Mouse (Mus musculus): ENCODE measurements around the gene Smok2a. TPM values are rescaled to one million over a fixed set of nuclear protein-coding genes. Genes with fewer than 3 reads are reported as not detected.
"Not testable (repeated sequence)": the region's sequence is repeated elsewhere in the genome, so short reads cannot be mapped to it uniquely, and the experiment has no call there.

Smok2a gene
- polyA plus RNA-seq, 1 experiment from 2014 or later: not detected

DNA sequence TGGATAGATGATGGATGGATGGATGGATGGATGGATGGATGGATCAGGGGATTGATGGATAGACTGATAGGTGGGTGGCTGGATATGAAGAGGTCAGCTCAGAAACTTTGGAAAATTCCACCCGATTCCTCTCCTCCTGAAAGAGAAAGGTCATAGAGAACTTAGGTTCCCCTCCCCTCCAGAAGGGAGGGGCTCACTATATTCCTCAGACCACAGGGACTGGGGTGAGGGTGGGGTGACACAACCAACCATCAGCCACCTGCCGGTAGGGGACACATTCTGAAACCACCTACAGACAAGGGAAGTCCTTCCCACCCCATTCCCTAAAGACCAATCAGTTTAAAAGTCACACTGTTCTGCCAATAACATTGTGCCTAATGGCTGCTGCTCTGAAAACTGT lies 14.5 kb upstream of the Smok2a start:
- Histone ChIP-seq H3K4me3 (ENCODE audit: low read depth, low read length) (no peak overlapping the region), H3K9me3 (ENCODE audit: control insufficient read depth) (peaks cover 30% of the 10 kb centered on the region), H3K27ac (ENCODE audit: low read depth, low read length) (no peak overlapping the region), H3K9ac (ENCODE audit: low read depth, low read length) (no peak overlapping the region), H3K27me3 (replicated peaks; ENCODE audit: control insufficient read depth, insufficient read depth, low read length) (no peaks in the 10 kb centered on the region), H3K4me2 (replicated peaks; ENCODE audit: low read depth) (no peak overlapping the region), H3K36me3 (ENCODE audit: control insufficient read depth, insufficient read depth) (no peaks in the 10 kb centered on the region), H3K4me1 (replicated peaks; ENCODE audit: control insufficient read depth, insufficient read depth, low read length) (no peaks in the 10 kb centered on the region)
- WGBS: 85% methylated on average over 2 of the region's 2 CpGs
- ATAC-seq: 0 out of 2 replicates have a peak, but pooled peaks have one; percentile 22
- no peak for TF ChIP-seq CTCF (IDR thresholded peaks at IDR 0.05; ENCODE audit: low read depth)

DNA sequence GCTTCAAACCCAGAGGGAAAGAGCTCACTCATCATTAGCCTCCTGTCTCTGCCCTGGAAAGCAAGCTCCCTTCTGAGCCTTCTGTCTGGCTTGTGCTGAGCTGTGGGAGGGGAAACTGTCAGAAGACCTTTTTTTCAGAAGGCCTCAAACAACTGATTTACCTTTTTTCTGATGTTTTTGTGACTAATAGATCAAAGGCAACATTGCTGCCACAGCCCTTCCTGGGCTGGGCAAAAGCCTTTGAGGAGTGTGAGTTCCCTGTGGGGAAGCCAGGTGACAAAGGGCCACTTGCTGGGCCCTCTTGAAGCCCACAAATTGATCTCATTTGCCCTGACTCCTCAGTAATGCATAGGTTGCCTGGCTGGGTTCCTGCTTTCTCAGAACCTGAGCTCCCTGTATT lies 12.5 kb upstream of the Smok2a start:
- H3K4me1 ChIP-seq (replicated peaks; ENCODE audit: control insufficient read depth, insufficient read depth, low read length); H3K9ac ChIP-seq (ENCODE audit: low read depth, low read length); H3K27me3 ChIP-seq (replicated peaks; ENCODE audit: control insufficient read depth, insufficient read depth, low read length); H3K27ac ChIP-seq (ENCODE audit: low read depth, low read length); H3K4me2 ChIP-seq (replicated peaks; ENCODE audit: low read depth); H3K36me3 ChIP-seq (ENCODE audit: control insufficient read depth, insufficient read depth); ATAC-seq; H3K4me3 ChIP-seq (ENCODE audit: low read depth, low read length): not testable (repeated sequence)
- peaks cover 48% of the 10 kb centered on the region for H3K9me3 ChIP-seq (ENCODE audit: control insufficient read depth)

DNA sequence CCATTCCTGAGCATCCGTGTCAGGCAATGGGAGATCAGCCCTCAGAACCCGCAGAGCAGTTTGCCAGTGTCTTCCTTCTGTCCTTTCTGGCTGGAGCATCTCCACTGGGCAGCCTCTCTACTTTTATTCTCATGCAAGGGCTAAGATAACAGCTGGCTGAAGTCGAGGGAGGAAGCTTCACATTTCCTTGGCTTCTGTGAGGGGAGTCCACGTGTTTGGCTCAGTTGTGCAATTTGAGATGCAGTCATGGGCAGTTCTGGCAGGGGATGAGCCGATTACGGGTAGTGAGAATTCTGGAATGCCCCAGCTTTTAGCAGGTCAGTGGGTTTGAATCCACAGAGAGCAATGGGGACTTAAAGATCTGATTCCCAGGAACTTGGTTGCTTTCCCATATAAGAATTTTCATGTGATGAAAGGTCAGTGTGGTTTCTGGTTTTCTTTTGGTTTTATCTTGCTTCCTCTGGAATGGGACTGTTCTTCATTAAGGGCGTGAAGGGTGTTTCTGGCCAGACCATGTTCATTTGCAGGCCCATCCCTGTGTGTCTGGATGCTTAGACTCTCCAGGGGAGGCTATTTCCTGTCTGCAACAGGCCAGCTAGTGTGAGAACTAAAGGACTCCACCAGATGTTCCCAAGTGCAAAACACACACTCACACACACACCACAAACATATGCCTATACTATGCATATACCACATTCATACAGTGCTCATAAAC lies 8.7 kb upstream of the Smok2a start:
- Histone ChIP-seq H3K4me2 (replicated peaks; ENCODE audit: low read depth) (no peak overlapping the region), H3K27ac (ENCODE audit: low read depth, low read length) (no peak overlapping the region), H3K4me3 (ENCODE audit: low read depth, low read length) (no peak overlapping the region), H3K4me1 (replicated peaks; ENCODE audit: control insufficient read depth, insufficient read depth, low read length) (no peaks in the 10 kb centered on the region), H3K9ac (ENCODE audit: low read depth, low read length) (no peak overlapping the region), H3K36me3 (ENCODE audit: control insufficient read depth, insufficient read depth) (no peaks in the 10 kb centered on the region), H3K27me3 (replicated peaks; ENCODE audit: control insufficient read depth, insufficient read depth, low read length) (no peaks in the 10 kb centered on the region), H3K9me3 (ENCODE audit: control insufficient read depth) (peaks cover 69% of the 10 kb centered on the region)
- TF ChIP-seq CTCF (IDR thresholded peaks at IDR 0.05; ENCODE audit: low read depth): no peak
- ATAC-seq: no peak
- 71% methylated on average over 7 of the region's 7 CpGs for WGBS

DNA sequence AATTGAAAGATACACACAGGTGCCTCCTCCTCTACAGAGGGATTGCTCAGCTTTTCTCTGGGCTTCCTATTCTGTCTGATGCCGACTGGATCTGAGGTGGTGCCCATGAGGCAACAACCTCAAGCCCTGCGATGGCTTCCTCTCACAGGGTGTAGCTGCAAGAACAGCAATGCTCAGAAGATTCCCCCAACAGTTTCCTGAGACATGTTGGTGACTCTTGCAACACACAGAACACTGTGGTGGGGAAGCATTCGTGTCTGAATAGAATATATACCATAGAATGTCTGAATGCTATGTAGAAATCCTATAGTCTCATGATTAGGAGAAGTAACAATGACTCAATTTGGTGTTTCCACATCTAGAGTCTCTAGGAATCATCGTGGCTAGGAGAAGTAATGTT lies 6.8 kb upstream of the Smok2a start:
- 55% methylated on average over 4 of the region's 4 CpGs for WGBS
- Histone ChIP-seq H3K9me3 (ENCODE audit: control insufficient read depth) (peaks cover 79% of the 10 kb centered on the region), H3K9ac (ENCODE audit: low read depth, low read length) (no peak overlapping the region), H3K4me2 (replicated peaks; ENCODE audit: low read depth) (no peak overlapping the region), H3K27ac (ENCODE audit: low read depth, low read length) (no peak overlapping the region), H3K27me3 (replicated peaks; ENCODE audit: control insufficient read depth, insufficient read depth, low read length) (no peaks in the 10 kb centered on the region), H3K4me3 (ENCODE audit: low read depth, low read length) (no peak overlapping the region), H3K36me3 (ENCODE audit: control insufficient read depth, insufficient read depth) (no peaks in the 10 kb centered on the region), H3K4me1 (replicated peaks; ENCODE audit: control insufficient read depth, insufficient read depth, low read length) (no peaks in the 10 kb centered on the region)
- TF ChIP-seq CTCF (IDR thresholded peaks at IDR 0.05; ENCODE audit: low read depth): no peak
- no peak for ATAC-seq

DNA sequence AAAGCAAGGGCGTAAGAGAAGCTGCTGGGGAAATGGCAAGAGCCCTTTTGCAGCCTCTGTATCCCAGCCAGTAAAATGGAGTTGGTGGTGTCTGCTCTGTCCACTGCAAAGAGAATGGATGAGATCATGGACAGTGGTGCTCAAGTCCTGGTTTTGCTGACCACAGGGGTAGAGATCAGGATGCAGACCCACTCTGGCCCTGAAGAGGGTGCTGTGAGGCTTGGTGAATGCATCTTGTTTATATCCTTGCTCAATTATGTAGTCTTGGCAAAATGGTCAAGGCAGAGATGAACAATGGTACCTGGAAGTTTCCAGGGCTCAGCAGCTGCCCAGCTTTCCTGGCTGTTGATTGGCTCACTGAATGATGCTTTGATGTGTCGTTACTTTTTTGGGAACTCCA lies 5.4 kb upstream of the Smok2a start:
- ATAC-seq: no peak
- Histone ChIP-seq H3K9ac (ENCODE audit: low read depth, low read length) (no peak overlapping the region), H3K27me3 (replicated peaks; ENCODE audit: control insufficient read depth, insufficient read depth, low read length) (no peaks in the 10 kb centered on the region), H3K27ac (ENCODE audit: low read depth, low read length) (no peak overlapping the region), H3K4me3 (ENCODE audit: low read depth, low read length) (no peak overlapping the region), H3K36me3 (ENCODE audit: control insufficient read depth, insufficient read depth) (no peaks in the 10 kb centered on the region), H3K9me3 (ENCODE audit: control insufficient read depth) (peaks cover 92% of the 10 kb centered on the region), H3K4me2 (replicated peaks; ENCODE audit: low read depth) (no peak overlapping the region), H3K4me1 (replicated peaks; ENCODE audit: control insufficient read depth, insufficient read depth, low read length) (no peaks in the 10 kb centered on the region)
- TF ChIP-seq CTCF (IDR thresholded peaks at IDR 0.05; ENCODE audit: low read depth): no peak
- 76% methylated on average over 2 of the region's 2 CpGs for WGBS

DNA sequence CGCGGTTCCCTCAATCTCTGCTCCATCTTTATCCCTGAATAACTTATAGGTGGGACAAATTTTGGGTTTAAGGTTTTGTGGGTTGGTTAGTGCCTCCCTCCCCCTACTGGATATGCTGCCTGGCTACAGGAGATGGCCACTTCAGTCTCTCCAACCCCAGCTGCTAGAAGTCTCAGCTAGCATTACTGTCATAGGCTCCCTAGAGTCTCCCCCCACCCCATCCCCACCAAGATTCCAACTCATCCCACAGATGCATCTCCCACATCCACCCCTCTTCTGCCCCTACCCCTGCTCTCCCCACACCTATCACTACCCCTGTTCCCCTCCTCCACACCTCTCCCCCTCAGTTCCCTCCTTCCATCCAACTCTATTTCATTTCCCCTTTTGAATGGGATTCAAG lies 933 bp downstream of the Smok2a start:
- not testable (repeated sequence) for H3K27me3 ChIP-seq (replicated peaks; ENCODE audit: control insufficient read depth, insufficient read depth, low read length); H3K36me3 ChIP-seq (ENCODE audit: control insufficient read depth, insufficient read depth); H3K4me2 ChIP-seq (replicated peaks; ENCODE audit: low read depth); H3K27ac ChIP-seq (ENCODE audit: low read depth, low read length); H3K4me1 ChIP-seq (replicated peaks; ENCODE audit: control insufficient read depth, insufficient read depth, low read length); ATAC-seq; H3K9ac ChIP-seq (ENCODE audit: low read depth, low read length); H3K4me3 ChIP-seq (ENCODE audit: low read depth, low read length)
- H3K9me3 ChIP-seq (ENCODE audit: control insufficient read depth): peaks cover 77% of the 10 kb centered on the region
- WGBS: 87% methylated on average over 2 of the region's 2 CpGs

DNA sequence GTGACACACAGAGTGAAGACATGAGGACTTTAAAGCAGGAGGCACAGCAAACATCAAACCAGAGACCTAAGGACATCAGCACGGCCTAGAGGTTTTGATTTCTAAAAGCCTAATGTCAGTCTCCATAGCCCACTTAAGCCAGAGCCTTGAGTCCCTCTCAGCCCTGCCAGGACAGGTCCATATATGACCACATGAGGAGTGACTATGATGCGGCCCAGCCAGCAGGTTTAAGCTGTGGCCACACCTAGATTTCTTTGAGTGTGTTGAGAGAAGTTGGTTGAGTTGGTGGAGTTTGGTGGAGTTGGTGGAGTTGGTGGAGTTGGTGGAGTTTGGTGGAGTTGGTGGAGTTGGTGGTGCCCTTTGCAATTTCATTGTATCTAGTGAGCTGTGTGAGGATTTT lies 9.0 kb downstream of the Smok2a start, which contains the start of gene Smok2b:
Gene Smok2b (plus strand): TSS at position 301 of the 400 bp plus-strand sequence.
- not testable (repeated sequence) for H3K4me2 ChIP-seq (replicated peaks; ENCODE audit: low read depth); H3K4me1 ChIP-seq (replicated peaks; ENCODE audit: control insufficient read depth, insufficient read depth, low read length); H3K9ac ChIP-seq (ENCODE audit: low read depth, low read length); H3K27ac ChIP-seq (ENCODE audit: low read depth, low read length); H3K4me3 ChIP-seq (ENCODE audit: low read depth, low read length); H3K27me3 ChIP-seq (replicated peaks; ENCODE audit: control insufficient read depth, insufficient read depth, low read length); ATAC-seq; H3K36me3 ChIP-seq (ENCODE audit: control insufficient read depth, insufficient read depth)
- WGBS: 75% methylated on average over 2 of the region's 2 CpGs
- peaks cover 76% of the 10 kb centered on the region for H3K9me3 ChIP-seq (ENCODE audit: control insufficient read depth)

DNA sequence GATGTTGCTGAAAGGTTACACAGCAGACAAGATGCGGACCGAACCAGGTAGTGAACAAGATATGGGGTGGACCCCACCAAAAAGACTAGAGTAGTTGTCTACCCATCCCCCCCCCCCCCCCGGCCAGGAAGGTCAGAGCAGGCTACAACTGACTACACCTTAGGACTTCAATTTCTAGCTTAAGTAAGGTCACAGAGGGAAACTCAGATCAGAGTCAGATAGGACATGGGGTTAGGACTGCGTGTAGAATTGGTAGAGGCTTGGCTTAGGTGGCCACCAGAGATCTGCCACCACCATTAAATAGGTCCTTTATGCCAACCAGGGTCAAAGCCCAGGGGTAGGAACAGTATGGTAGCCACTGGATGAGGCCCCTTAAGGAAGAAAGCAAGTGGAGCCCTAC lies 18.5 kb downstream of the Smok2a start:
- H3K4me2 ChIP-seq (replicated peaks; ENCODE audit: low read depth); H3K27me3 ChIP-seq (replicated peaks; ENCODE audit: control insufficient read depth, insufficient read depth, low read length); H3K9ac ChIP-seq (ENCODE audit: low read depth, low read length); H3K27ac ChIP-seq (ENCODE audit: low read depth, low read length); H3K4me1 ChIP-seq (replicated peaks; ENCODE audit: control insufficient read depth, insufficient read depth, low read length); H3K36me3 ChIP-seq (ENCODE audit: control insufficient read depth, insufficient read depth); H3K4me3 ChIP-seq (ENCODE audit: low read depth, low read length): not testable (repeated sequence)
- peak; percentile 33; the same call in 1 of the 2 replicates for ATAC-seq
- WGBS: 84% methylated on average over 4 of the region's 4 CpGs
- peaks cover 44% of the 10 kb centered on the region for H3K9me3 ChIP-seq (ENCODE audit: control insufficient read depth)

DNA sequence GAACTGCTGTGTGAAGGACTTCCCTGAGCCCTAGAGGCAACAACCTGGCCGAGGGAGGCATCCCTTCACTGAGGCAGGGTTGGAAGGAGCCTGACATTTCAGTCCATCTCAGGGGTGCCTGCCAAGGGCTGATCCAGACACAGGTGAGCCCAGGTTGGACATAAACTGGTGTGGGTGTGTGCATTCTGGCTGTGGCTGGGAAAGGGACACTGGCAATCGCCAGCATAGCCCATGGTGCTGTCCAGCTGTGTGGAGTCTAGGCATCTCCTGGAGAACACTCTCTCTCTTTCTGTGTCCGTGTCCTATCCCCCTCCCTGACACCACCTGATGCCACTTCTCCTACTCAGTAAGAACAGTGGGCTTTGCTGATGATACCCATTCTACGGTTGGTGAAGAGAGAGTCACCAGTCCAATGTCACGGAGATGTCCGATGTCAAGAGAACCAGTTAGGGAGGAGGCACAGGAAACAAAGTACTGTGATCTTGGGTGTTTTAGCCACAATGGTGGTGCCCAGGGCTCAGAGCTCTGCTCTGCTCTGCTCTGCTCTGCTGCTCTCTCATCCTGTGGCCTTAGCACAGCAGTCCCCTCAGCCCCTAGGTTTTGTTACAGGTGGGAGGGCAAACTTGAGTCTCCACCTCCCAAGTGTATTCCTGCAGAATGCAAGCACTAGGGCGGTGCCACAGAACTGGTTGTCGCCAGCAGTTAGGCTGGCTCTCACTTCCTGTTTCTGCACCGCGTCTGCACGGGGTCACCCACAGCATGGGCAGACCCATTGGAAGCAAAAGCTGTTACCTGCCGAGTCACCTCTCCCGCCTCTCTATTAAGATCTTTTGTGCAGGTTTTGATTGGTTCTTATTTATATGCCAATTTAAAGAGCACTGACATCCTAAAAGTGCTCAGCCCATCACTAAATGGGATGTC lies 20.1 kb downstream of the Smok2a start:
- not testable (repeated sequence) for H3K4me2 ChIP-seq (replicated peaks; ENCODE audit: low read depth); H3K4me3 ChIP-seq (ENCODE audit: low read depth, low read length); H3K36me3 ChIP-seq (ENCODE audit: control insufficient read depth, insufficient read depth); H3K27me3 ChIP-seq (replicated peaks; ENCODE audit: control insufficient read depth, insufficient read depth, low read length); H3K9ac ChIP-seq (ENCODE audit: low read depth, low read length); ATAC-seq; H3K27ac ChIP-seq (ENCODE audit: low read depth, low read length); H3K4me1 ChIP-seq (replicated peaks; ENCODE audit: control insufficient read depth, insufficient read depth, low read length)
- 86% methylated on average over 7 of the region's 13 CpGs for WGBS
- H3K9me3 ChIP-seq (ENCODE audit: control insufficient read depth): peaks cover 29% of the 10 kb centered on the region
